Mouse (Mus musculus): ENCODE results near the gene Sri. TPM values are rescaled to one million over a fixed set of nuclear protein-coding genes. Genes with fewer than 3 reads are reported as not detected.

Gene Sri
- total and polyA plus RNA-seq, 3 experiments: 80.8 to 97.1 (median 84.5) TPM

GRCm38 (mm10) chr5:8053827-8054226 is 7.9 kb downstream of the Sri start:
- H3K4me3 ChIP-seq: no peak overlapping the region
- H3K9ac ChIP-seq (ENCODE audit: low read depth, low read length): no peak overlapping the region
- TF ChIP-seq CTCF (IDR thresholded peaks at IDR 0.05) (no peak), EP300 (IDR thresholded peaks at IDR 0.05; ENCODE audit: insufficient read depth, low read depth, low read length) (no peak), POLR2A (IDR thresholded peaks at IDR 0.05; ENCODE audit: insufficient read depth, low read depth, low read length) (no peak)
- peaks cover 6% of the 10 kb centered on the region for H3K4me1 ChIP-seq (ENCODE audit: control insufficient read depth, insufficient read depth, low read length)
- no peaks in the 10 kb centered on the region for H3K27me3 ChIP-seq (ENCODE audit: control insufficient read depth, insufficient read depth, low read length)
- WGBS: 44% methylated on average over 4 of the region's 4 CpGs
- peak; percentile 35 to 45 for DNase-seq
- H3K36me3 ChIP-seq (ENCODE audit: control insufficient read depth, insufficient read depth, low read length): peaks cover 12% of the 10 kb centered on the region
- intact Hi-C loops (cut with DNase I): no loop called here
- H3K27ac ChIP-seq: no peak overlapping the region
- H3K79me2 ChIP-seq (replicated peaks; ENCODE audit: control insufficient read depth, insufficient read depth, low read length): no peaks in the 10 kb centered on the region

GRCm38 (mm10) chr5:8055721-8056129 is 9.8 kb downstream of the Sri start:
- no peak for TF ChIP-seq EP300 (IDR thresholded peaks at IDR 0.05; ENCODE audit: insufficient read depth, low read depth, low read length)
- TF ChIP-seq POLR2A (IDR thresholded peaks at IDR 0.05; ENCODE audit: insufficient read depth, low read depth, low read length): no peak
- TF ChIP-seq CTCF (IDR thresholded peaks at IDR 0.05): no peak
- H3K9ac ChIP-seq (ENCODE audit: low read depth, low read length): peak overlapping the region; percentile 88
- peaks cover 15% of the 10 kb centered on the region for H3K36me3 ChIP-seq (ENCODE audit: control insufficient read depth, insufficient read depth, low read length)
- DNase-seq: peak; percentile 37 to 51
- WGBS: 14% methylated on average over 8 of the region's 8 CpGs
- no peaks in the 10 kb centered on the region for H3K27me3 ChIP-seq (ENCODE audit: control insufficient read depth, insufficient read depth, low read length)
- H3K4me1 ChIP-seq (ENCODE audit: control insufficient read depth, insufficient read depth, low read length): peaks cover 6% of the 10 kb centered on the region
- intact Hi-C loops (cut with DNase I): loop anchor here (5.0 kb wide), 1 partner anchor 367 kb away; the partner anchor contains the start of genes Dbf4 and Slc25a40
- H3K4me3 ChIP-seq: peak overlapping the region; percentile 94
- H3K79me2 ChIP-seq (replicated peaks; ENCODE audit: control insufficient read depth, insufficient read depth, low read length): no peaks in the 10 kb centered on the region
- H3K27ac ChIP-seq: peak overlapping the region; percentile 100

- intact Hi-C loops (cut with DNase I): loop anchor here (5.0 kb wide), 1 partner anchor 366 kb away; the partner anchor contains the start of genes Dbf4 and Slc25a40
- H3K4me1 ChIP-seq (ENCODE audit: control insufficient read depth, insufficient read depth, low read length): peaks cover 6% of the 10 kb centered on the region
- H3K79me2 ChIP-seq (replicated peaks; ENCODE audit: control insufficient read depth, insufficient read depth, low read length): no peaks in the 10 kb centered on the region
- H3K36me3 ChIP-seq (ENCODE audit: control insufficient read depth, insufficient read depth, low read length): peaks cover 15% of the 10 kb centered on the region
- 1% methylated on average over 60 of the region's 60 CpGs for WGBS
- peak; percentile 91 for DNase-seq
- H3K9ac ChIP-seq (ENCODE audit: low read depth, low read length): peak overlapping the region; percentile 88
- peak overlapping the region; percentile 94 for H3K4me3 ChIP-seq
- TF ChIP-seq CTCF (IDR thresholded peaks at IDR 0.05): peak; percentile 65
- peak; percentile 76 for TF ChIP-seq POLR2A (IDR thresholded peaks at IDR 0.05; ENCODE audit: insufficient read depth, low read depth, low read length)
- no peak for TF ChIP-seq EP300 (IDR thresholded peaks at IDR 0.05; ENCODE audit: insufficient read depth, low read depth, low read length)
- no peaks in the 10 kb centered on the region for H3K27me3 ChIP-seq (ENCODE audit: control insufficient read depth, insufficient read depth, low read length)
- H3K27ac ChIP-seq: peak overlapping the region; percentile 100
Measured at GRCm38 (mm10) chr5:8056141-8057017, 10.5 kb downstream of the Sri start.

- Histone ChIP-seq H3K27ac (peak overlapping the region; percentile 100), H3K9ac (ENCODE audit: low read depth, low read length) (peak overlapping the region; percentile 88), H3K4me3 (peak overlapping the region; percentile 94), H3K4me1 (ENCODE audit: control insufficient read depth, insufficient read depth, low read length) (peaks cover 6% of the 10 kb centered on the region), H3K36me3 (ENCODE audit: control insufficient read depth, insufficient read depth, low read length) (peaks cover 18% of the 10 kb centered on the region), H3K79me2 (replicated peaks; ENCODE audit: control insufficient read depth, insufficient read depth, low read length) (no peaks in the 10 kb centered on the region), H3K27me3 (ENCODE audit: control insufficient read depth, insufficient read depth, low read length) (no peaks in the 10 kb centered on the region)
- 18% methylated on average over 5 of the region's 5 CpGs for WGBS
- no peak for TF ChIP-seq POLR2A (IDR thresholded peaks at IDR 0.05; ENCODE audit: insufficient read depth, low read depth, low read length)
- no peak for TF ChIP-seq CTCF (IDR thresholded peaks at IDR 0.05)
- no peak for TF ChIP-seq EP300 (IDR thresholded peaks at IDR 0.05; ENCODE audit: insufficient read depth, low read depth, low read length)
- peak in 1 of 2 experiments; percentile 40 for DNase-seq
- intact Hi-C loops (cut with DNase I): loop anchor here (5.0 kb wide), 1 partner anchor 365 kb away; the partner anchor contains the start of genes Dbf4 and Slc25a40
Measured at GRCm38 (mm10) chr5:8057018-8057323, 11.1 kb downstream of the Sri start.

GRCm38 (mm10) chr5:8058056-8058455 is 12.2 kb downstream of the Sri start:
- intact Hi-C loops (cut with DNase I): loop anchor here (5.0 kb wide), 1 partner anchor 364 kb away; the partner anchor contains the start of genes Dbf4 and Slc25a40
- no peaks in the 10 kb centered on the region for H3K79me2 ChIP-seq (replicated peaks; ENCODE audit: control insufficient read depth, insufficient read depth, low read length)
- no peak overlapping the region for H3K9ac ChIP-seq (ENCODE audit: low read depth, low read length)
- no peak overlapping the region; the same call in 1 of the 2 replicates for H3K4me3 ChIP-seq
- peak in 1 of 2 experiments; percentile 17 for DNase-seq
- peaks cover 18% of the 10 kb centered on the region for H3K36me3 ChIP-seq (ENCODE audit: control insufficient read depth, insufficient read depth, low read length)
- TF ChIP-seq CTCF (IDR thresholded peaks at IDR 0.05) (no peak), EP300 (IDR thresholded peaks at IDR 0.05; ENCODE audit: insufficient read depth, low read depth, low read length) (0 out of 2 replicates have a peak, but pooled peaks have one; percentile 8)
- WGBS: 56% methylated on average over 7 of the region's 7 CpGs
- peaks cover 6% of the 10 kb centered on the region for H3K4me1 ChIP-seq (ENCODE audit: control insufficient read depth, insufficient read depth, low read length)
- H3K27me3 ChIP-seq (ENCODE audit: control insufficient read depth, insufficient read depth, low read length): no peaks in the 10 kb centered on the region
- peak overlapping the region; percentile 5 for H3K27ac ChIP-seq

- Histone ChIP-seq H3K79me2 (replicated peaks; ENCODE audit: control insufficient read depth, insufficient read depth, low read length) (0 out of 2 replicates have a peak, but pooled peaks cover 2% of the 10 kb centered on the region), H3K4me3 (no peak overlapping the region), H3K4me1 (ENCODE audit: control insufficient read depth, insufficient read depth, low read length) (peaks cover 3% of the 10 kb centered on the region), H3K9ac (ENCODE audit: low read depth, low read length) (no peak overlapping the region), H3K36me3 (ENCODE audit: control insufficient read depth, insufficient read depth, low read length) (peaks cover 22% of the 10 kb centered on the region), H3K27ac (no peak overlapping the region), H3K27me3 (ENCODE audit: control insufficient read depth, insufficient read depth, low read length) (no peaks in the 10 kb centered on the region)
- WGBS: 92% methylated on average over 2 of the region's 2 CpGs
- TF ChIP-seq EP300 (IDR thresholded peaks at IDR 0.05; ENCODE audit: insufficient read depth, low read depth, low read length) (no peak), CTCF (IDR thresholded peaks at IDR 0.05) (no peak), POLR2A (IDR thresholded peaks at IDR 0.05; ENCODE audit: insufficient read depth, low read depth, low read length) (no peak)
- DNase-seq: no peak
- intact Hi-C loops (cut with DNase I): no loop called here
Measured at GRCm38 (mm10) chr5:8062469-8062868, 16.6 kb downstream of the Sri start.

Measured in heart, adult 2 months (tissue).